Mouse (Mus musculus): ENCODE measurements around the gene Vmn1r210. TPM values are rescaled to one million over a fixed set of nuclear protein-coding genes. Genes with fewer than 3 reads are reported as not detected.

Gene Vmn1r210
- polyA plus RNA-seq (2015; fragmentation: Nextera tagmentation; extraction: Ambion mirVana): not detected in 2 replicates

GRCm38 (mm10) chr13:22831248-22831647 is at the start of gene Vmn1r210:
TSS of gene Vmn1r210 (minus strand) at chr13:22831348.

GRCm38 (mm10) chr13:22857461-22857860 is 26.3 kb upstream of the Vmn1r210 start, which contains the start of gene Vmn1r211:
TSS of gene Vmn1r211 (minus strand) at chr13:22857561.

GRCm38 (mm10) chr13:22809582-22809981 is 21.6 kb downstream of the Vmn1r210 start, which contains the start of gene Vmn1r209:
TSS of gene Vmn1r209 (minus strand) at chr13:22809682.

GRCm38 (mm10) chr13:22777300-22777699 is 53.8 kb downstream of the Vmn1r210 start, which contains the start of gene Vmn1r208:
TSS of gene Vmn1r208 (minus strand) at chr13:22777400.

Other genes with a start within 250 kb of the Vmn1r210 start
- gene Vmn1r205, start 238.3 kb downstream of the Vmn1r210 start, polyA plus RNA-seq (2015; fragmentation: Nextera tagmentation; extraction: Ambion mirVana): not detected in 2 replicates
- not detected in 2 replicates for gene Vmn1r206, start 207.1 kb downstream of the Vmn1r210 start, polyA plus RNA-seq (2015; fragmentation: Nextera tagmentation; extraction: Ambion mirVana)
- gene Vmn1r207-ps, start 101.7 kb downstream of the Vmn1r210 start, polyA plus RNA-seq (2015; fragmentation: Nextera tagmentation; extraction: Ambion mirVana): not detected in 2 replicates
- gene Vmn1r208, start 53.9 kb downstream of the Vmn1r210 start, polyA plus RNA-seq (2015; fragmentation: Nextera tagmentation; extraction: Ambion mirVana): not detected in 2 replicates
- not detected in 2 replicates for gene Vmn1r209, start 21.7 kb downstream of the Vmn1r210 start, polyA plus RNA-seq (2015; fragmentation: Nextera tagmentation; extraction: Ambion mirVana)
- not detected in 2 replicates for gene Vmn1r211, start 26.2 kb upstream of the Vmn1r210 start, polyA plus RNA-seq (2015; fragmentation: Nextera tagmentation; extraction: Ambion mirVana)
- not detected in 2 replicates for gene Vmn1r212, start 52.9 kb upstream of the Vmn1r210 start, polyA plus RNA-seq (2015; fragmentation: Nextera tagmentation; extraction: Ambion mirVana)
- gene Vmn1r213, start 176.3 kb upstream of the Vmn1r210 start, polyA plus RNA-seq (2015; fragmentation: Nextera tagmentation; extraction: Ambion mirVana): not detected in 2 replicates
- gene Vmn1r214, start 199.1 kb upstream of the Vmn1r210 start, polyA plus RNA-seq (2015; fragmentation: Nextera tagmentation; extraction: Ambion mirVana): not detected in 2 replicates
- gene Vmn1r215, start 236.7 kb upstream of the Vmn1r210 start, polyA plus RNA-seq (2015; fragmentation: Nextera tagmentation; extraction: Ambion mirVana): not detected in 2 replicates

Measured in spleen, postnatal 0 days (tissue).